Mouse (Mus musculus): ENCODE results near the gene Slc5a2. TPM values are rescaled to one million over a fixed set of nuclear protein-coding genes. Genes with fewer than 3 reads are reported as not detected.
A peak's percentile ranks its signal among the peaks of the same experiment; 100 is the strongest.

Gene Slc5a2
- polyA plus RNA-seq, 1 experiment from 2014 or later, result 0.50 TPM

GRCm38 (mm10) chr7:128294785-128295184 is 29.3 kb downstream of the Slc5a2 start:
- no peak for DNase-seq (ENCODE audit: low spot score)

GRCm38 (mm10) chr7:128296514-128296913 is 31.1 kb downstream of the Slc5a2 start:
- WGBS, result 64% methylated on average over 3 of the region's 3 CpGs
- peak overlapping the region; percentile 92; the same call in 1 of the 2 replicates for H3K4me3 ChIP-seq

More at GRCm38 (mm10) chr7:128294785-128295184, 29.3 kb downstream of the Slc5a2 start:
- Histone ChIP-seq H3K36me3 (peaks cover 32% of the 10 kb centered on the region), H3K27ac (no peak overlapping the region), H3K4me1 (peaks cover 25% of the 10 kb centered on the region), H3K9me3 (replicated peaks) (no peaks in the 10 kb centered on the region), H3K4me3 (no peak overlapping the region), H3K27me3 (ENCODE audit: low read depth, poor library complexity, severe bottlenecking) (no peaks in the 10 kb centered on the region)
- WGBS, result 92% methylated on average over 10 of the region's 10 CpGs

GRCm38 (mm10) chr7:128297291-128297616 is 31.8 kb downstream of the Slc5a2 start:
- Histone ChIP-seq H3K27me3 (ENCODE audit: low read depth, poor library complexity, severe bottlenecking) (no peaks in the 10 kb centered on the region), H3K4me1 (peaks cover 22% of the 10 kb centered on the region), H3K36me3 (peaks cover 21% of the 10 kb centered on the region), H3K27ac (peak overlapping the region; percentile 94), H3K4me3 (peak overlapping the region; percentile 92), H3K9me3 (replicated peaks) (no peaks in the 10 kb centered on the region)
- no peak for DNase-seq (ENCODE audit: low spot score)
- 42% methylated on average over 10 of the region's 10 CpGs for WGBS

More at GRCm38 (mm10) chr7:128296514-128296913, 31.1 kb downstream of the Slc5a2 start:
- DNase-seq (ENCODE audit: low spot score), result no peak
- Histone ChIP-seq H3K4me1 (peaks cover 22% of the 10 kb centered on the region), H3K27ac (0 out of 2 replicates have a peak overlapping the region, but pooled peaks have one; percentile 94), H3K27me3 (ENCODE audit: low read depth, poor library complexity, severe bottlenecking) (no peaks in the 10 kb centered on the region), H3K9me3 (replicated peaks) (no peaks in the 10 kb centered on the region), H3K36me3 (peaks cover 21% of the 10 kb centered on the region)

GRCm38 (mm10) chr7:128297617-128298480 is 32.4 kb downstream of the Slc5a2 start, which contains the start of gene BC017158:
Gene BC017158, minus strand, starts transcription at chr7:128298170.
- Histone ChIP-seq H3K4me1 (peaks cover 22% of the 10 kb centered on the region), H3K27me3 (ENCODE audit: low read depth, poor library complexity, severe bottlenecking) (no peaks in the 10 kb centered on the region), H3K27ac (peak within 1 kb of the TSS; percentile 94), H3K4me3 (peak within 1 kb of the TSS; percentile 92), H3K36me3 (peaks cover 15% of the 10 kb centered on the region; the same call in 1 of the 2 replicates), H3K9me3 (replicated peaks) (no peaks in the 10 kb centered on the region)
- WGBS, result 2% methylated on average over 47 of the region's 47 CpGs
- DNase-seq (ENCODE audit: low spot score), result peak; percentile 80

- peaks cover 15% of the 10 kb centered on the region; the same call in 1 of the 2 replicates for H3K36me3 ChIP-seq
- WGBS, result 85% methylated on average over 8 of the region's 8 CpGs
- peak overlapping the region; percentile 94 for H3K27ac ChIP-seq
- H3K27me3 ChIP-seq (ENCODE audit: low read depth, poor library complexity, severe bottlenecking), result no peaks in the 10 kb centered on the region
- H3K4me3 ChIP-seq, result peak overlapping the region; percentile 92
- DNase-seq (ENCODE audit: low spot score), result no peak
- H3K4me1 ChIP-seq, result peaks cover 22% of the 10 kb centered on the region
- H3K9me3 ChIP-seq (replicated peaks), result no peaks in the 10 kb centered on the region
Observed at GRCm38 (mm10) chr7:128298481-128299342, 33.3 kb downstream of the Slc5a2 start.

GRCm38 (mm10) chr7:128300952-128301351 is 35.5 kb downstream of the Slc5a2 start:
- no peaks in the 10 kb centered on the region for H3K36me3 ChIP-seq
- no peaks in the 10 kb centered on the region for H3K27me3 ChIP-seq (ENCODE audit: low read depth, poor library complexity, severe bottlenecking)
- no peaks in the 10 kb centered on the region for H3K9me3 ChIP-seq (replicated peaks)
- 75% methylated on average over 3 of the region's 3 CpGs for WGBS
- H3K4me3 ChIP-seq, result no peak overlapping the region
- no peak overlapping the region for H3K27ac ChIP-seq
- no peak for DNase-seq (ENCODE audit: low spot score)
- peaks cover 22% of the 10 kb centered on the region for H3K4me1 ChIP-seq

- 88% methylated on average over 3 of the region's 3 CpGs for WGBS
- no peaks in the 10 kb centered on the region for H3K9me3 ChIP-seq (replicated peaks)
- H3K27me3 ChIP-seq (ENCODE audit: low read depth, poor library complexity, severe bottlenecking), result no peaks in the 10 kb centered on the region
- H3K36me3 ChIP-seq, result no peaks in the 10 kb centered on the region
- peaks cover 11% of the 10 kb centered on the region for H3K4me1 ChIP-seq
- H3K4me3 ChIP-seq, result no peak overlapping the region
- H3K27ac ChIP-seq, result no peak overlapping the region
- no peak for DNase-seq (ENCODE audit: low spot score)
Observed at GRCm38 (mm10) chr7:128302151-128302550, 36.7 kb downstream of the Slc5a2 start.

GRCm38 (mm10) chr7:128304198-128304597 is 38.7 kb downstream of the Slc5a2 start:
- Histone ChIP-seq H3K36me3 (no peaks in the 10 kb centered on the region), H3K9me3 (replicated peaks) (no peaks in the 10 kb centered on the region), H3K4me1 (no peaks in the 10 kb centered on the region), H3K27me3 (ENCODE audit: low read depth, poor library complexity, severe bottlenecking) (no peaks in the 10 kb centered on the region), H3K27ac (no peak overlapping the region), H3K4me3 (no peak overlapping the region)
- no peak for DNase-seq (ENCODE audit: low spot score)
- 83% methylated on average over 6 of the region's 6 CpGs for WGBS

GRCm38 (mm10) chr7:128304907-128305306 is 39.5 kb downstream of the Slc5a2 start:
- no peaks in the 10 kb centered on the region for H3K4me1 ChIP-seq
- DNase-seq (ENCODE audit: low spot score), result no peak
- H3K36me3 ChIP-seq, result no peaks in the 10 kb centered on the region
- no peak overlapping the region for H3K27ac ChIP-seq
- WGBS, result 22% methylated on average over 5 of the region's 5 CpGs
- no peak overlapping the region for H3K4me3 ChIP-seq
- H3K9me3 ChIP-seq (replicated peaks), result no peaks in the 10 kb centered on the region
- H3K27me3 ChIP-seq (ENCODE audit: low read depth, poor library complexity, severe bottlenecking), result no peaks in the 10 kb centered on the region

- Histone ChIP-seq H3K36me3 (no peaks in the 10 kb centered on the region), H3K9me3 (replicated peaks) (no peaks in the 10 kb centered on the region), H3K4me3 (no peak overlapping the region), H3K27ac (no peak overlapping the region), H3K27me3 (ENCODE audit: low read depth, poor library complexity, severe bottlenecking) (no peaks in the 10 kb centered on the region), H3K4me1 (peaks cover 10% of the 10 kb centered on the region)
- DNase-seq (ENCODE audit: low spot score), result no peak
Observed at GRCm38 (mm10) chr7:128307851-128308250, 42.4 kb downstream of the Slc5a2 start.

GRCm38 (mm10) chr7:128309216-128309615 is 43.8 kb downstream of the Slc5a2 start:
- Histone ChIP-seq H3K4me1 (peaks cover 10% of the 10 kb centered on the region), H3K9me3 (replicated peaks) (no peaks in the 10 kb centered on the region), H3K4me3 (no peak overlapping the region), H3K36me3 (no peaks in the 10 kb centered on the region), H3K27me3 (ENCODE audit: low read depth, poor library complexity, severe bottlenecking) (no peaks in the 10 kb centered on the region), H3K27ac (no peak overlapping the region)
- 85% methylated on average over 3 of the region's 3 CpGs for WGBS
- DNase-seq (ENCODE audit: low spot score), result no peak

- Histone ChIP-seq H3K4me3 (no peak overlapping the region), H3K9me3 (replicated peaks) (no peaks in the 10 kb centered on the region), H3K4me1 (peaks cover 10% of the 10 kb centered on the region), H3K36me3 (no peaks in the 10 kb centered on the region), H3K27me3 (ENCODE audit: low read depth, poor library complexity, severe bottlenecking) (no peaks in the 10 kb centered on the region), H3K27ac (no peak overlapping the region)
- no peak for DNase-seq (ENCODE audit: low spot score)
- 83% methylated on average over 1 of the region's 1 CpGs for whole genome bisulfite sequencing
Observed at GRCm38 (mm10) chr7:128309776-128310175, 44.3 kb downstream of the Slc5a2 start.

- 57% methylated on average over 8 of the region's 8 CpGs for WGBS
- DNase-seq (ENCODE audit: low spot score), result no peak
- Histone ChIP-seq H3K27me3 (ENCODE audit: low read depth, poor library complexity, severe bottlenecking) (no peaks in the 10 kb centered on the region), H3K4me1 (peaks cover 10% of the 10 kb centered on the region), H3K9me3 (replicated peaks) (no peaks in the 10 kb centered on the region), H3K27ac (no peak overlapping the region), H3K36me3 (no peaks in the 10 kb centered on the region), H3K4me3 (no peak overlapping the region)
Observed at GRCm38 (mm10) chr7:128310229-128310688, 44.8 kb downstream of the Slc5a2 start.

All from limb, embryonic 10.5 days (tissue).